Mouse (Mus musculus): ENCODE data around the gene Fbxl4. TPM values are rescaled to one million over a fixed set of nuclear protein-coding genes. Genes with fewer than 3 reads are reported as not detected.
"Not testable (repeated sequence)": the region's sequence is repeated elsewhere in the genome, so short reads cannot be mapped to it uniquely, and the experiment has no call there.

Gene Fbxl4
- 8.6 and 9.0 TPM in 2 replicates for polyA plus RNA-seq (2016; fragmentation: Nextera tagmentation; extraction: Ambion mirVana)

DNA sequence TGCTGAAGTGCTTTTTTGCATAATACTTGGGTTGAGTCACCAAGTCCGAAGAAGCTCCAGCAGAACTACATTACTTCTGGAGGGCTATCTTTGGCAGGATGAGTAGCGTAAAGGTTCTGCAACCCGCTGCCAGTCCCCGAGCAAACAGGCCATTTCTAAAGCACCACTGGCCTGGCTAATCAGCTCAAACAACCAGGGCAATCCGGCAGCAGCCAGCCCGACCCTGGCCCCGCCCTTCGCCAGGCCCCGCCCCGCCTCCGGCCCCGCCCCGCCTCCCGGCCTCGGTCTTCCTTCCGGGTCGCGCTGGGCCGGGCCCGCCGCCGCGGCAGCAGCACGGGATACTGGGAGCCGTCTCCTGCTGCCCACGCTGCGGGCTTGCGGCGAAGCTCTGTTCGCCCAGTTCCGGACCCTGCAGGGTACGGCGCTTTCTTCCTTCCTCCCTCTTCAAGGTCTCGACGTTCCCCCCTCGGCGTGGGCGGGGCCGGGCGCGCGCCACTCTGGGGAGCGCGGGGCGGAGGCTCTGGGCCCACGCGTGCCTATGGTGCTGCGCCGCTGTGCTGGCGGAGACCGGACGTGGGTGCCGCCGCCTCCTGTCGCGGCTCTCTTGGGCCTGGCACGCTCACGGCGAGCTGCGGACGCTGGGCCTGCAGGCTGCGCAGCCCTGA lies at the start of gene Fbxl4:
Fbxl4 (plus strand) TSS at position 278 of the 665 bp plus-strand sequence.
- no peaks in the 10 kb centered on the region for H3K36me3 ChIP-seq
- peak within 1 kb of the TSS; percentile 66 for H3K4me2 ChIP-seq
- H3K9me3 ChIP-seq, result peaks cover 14% of the 10 kb centered on the region; the same call in 1 of the 2 replicates
- no peaks in the 10 kb centered on the region for H3K27me3 ChIP-seq
- H3K9ac ChIP-seq (replicated peaks), result peak within 1 kb of the TSS; percentile 85
- ATAC-seq (ENCODE audit: insufficient number of reproducible peaks, insufficient read depth, low FRiP score, low TSS enrichment, low read depth), result peak; percentile 97
- H3K4me3 ChIP-seq (replicated peaks), result peak within 1 kb of the TSS; percentile 77
- peak within 1 kb of the TSS; percentile 95 for H3K27ac ChIP-seq
- peaks cover 8% of the 10 kb centered on the region for H3K4me1 ChIP-seq (replicated peaks)
- WGBS, result under 1% methylated on average over 58 of the region's 62 CpGs

DNA sequence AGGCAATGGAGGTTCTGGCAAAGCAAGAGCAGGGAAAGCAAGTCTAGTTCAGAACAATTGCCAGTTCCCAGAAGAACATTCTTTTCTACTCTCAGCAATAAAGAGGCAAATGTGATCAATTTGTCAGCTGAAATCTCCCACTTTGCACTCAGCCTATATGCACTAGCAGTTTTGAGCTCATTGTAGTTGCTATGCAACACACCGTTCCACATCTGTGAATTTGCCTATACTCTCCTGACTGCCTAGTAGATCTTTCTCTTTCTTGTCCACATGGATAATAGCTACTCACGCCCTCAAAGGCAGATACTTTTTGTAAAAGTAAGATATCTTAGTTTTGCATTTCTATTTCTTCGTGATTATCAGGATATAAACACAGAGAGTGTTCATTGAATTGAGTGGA lies 42.8 kb upstream of the Fbxl4 start:
- H3K9me3 ChIP-seq, result no peaks in the 10 kb centered on the region
- no peaks in the 10 kb centered on the region for H3K4me1 ChIP-seq (replicated peaks)
- H3K9ac ChIP-seq (replicated peaks), result no peak overlapping the region
- H3K4me2 ChIP-seq, result no peak overlapping the region
- H3K27ac ChIP-seq, result no peak overlapping the region
- no peak overlapping the region for H3K4me3 ChIP-seq (replicated peaks)
- WGBS, result 94% methylated on average over 3 of the region's 3 CpGs
- ATAC-seq (ENCODE audit: insufficient number of reproducible peaks, insufficient read depth, low FRiP score, low TSS enrichment, low read depth), result no peak
- no peaks in the 10 kb centered on the region for H3K27me3 ChIP-seq
- no peaks in the 10 kb centered on the region for H3K36me3 ChIP-seq

DNA sequence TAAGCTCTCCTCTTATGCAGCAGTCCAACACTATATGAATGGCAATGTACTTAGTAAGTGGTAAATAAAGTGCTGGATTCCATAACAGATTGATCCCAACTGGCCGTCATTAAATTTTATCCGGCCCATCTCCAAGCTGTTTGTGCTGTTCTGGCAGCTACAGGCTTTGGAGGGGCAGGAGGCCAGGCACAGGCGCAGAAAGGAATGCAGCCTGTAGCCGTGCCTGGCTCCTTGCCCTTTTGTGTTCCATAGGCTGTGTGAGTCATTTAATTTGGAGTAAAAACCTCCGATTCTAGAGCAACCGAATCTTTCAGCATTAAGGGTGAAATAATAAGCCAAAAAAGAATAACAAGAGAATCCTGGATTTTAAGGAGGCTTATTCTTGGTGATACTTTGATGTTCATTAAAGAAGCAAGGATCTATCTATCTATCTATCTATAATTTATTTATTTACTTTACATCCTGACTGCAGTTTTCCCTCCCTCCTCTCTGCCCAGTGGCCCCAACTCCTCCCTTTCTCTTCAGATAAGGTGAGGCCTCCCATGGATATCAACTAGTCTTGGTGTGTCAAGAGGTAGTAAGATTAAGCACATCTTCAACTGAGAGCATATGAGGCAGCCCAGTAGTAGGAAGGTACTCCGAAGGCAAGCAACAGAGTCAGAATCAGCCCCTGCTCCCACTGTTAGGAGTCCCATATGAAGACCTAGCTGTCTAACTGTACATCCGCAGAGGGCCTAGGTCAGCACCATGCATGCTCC lies 14.3 kb upstream of the Fbxl4 start:
- WGBS, result 78% methylated on average over 8 of the region's 8 CpGs
- no peak for ATAC-seq (ENCODE audit: insufficient number of reproducible peaks, insufficient read depth, low FRiP score, low TSS enrichment, low read depth)
- no peaks in the 10 kb centered on the region for H3K36me3 ChIP-seq

DNA sequence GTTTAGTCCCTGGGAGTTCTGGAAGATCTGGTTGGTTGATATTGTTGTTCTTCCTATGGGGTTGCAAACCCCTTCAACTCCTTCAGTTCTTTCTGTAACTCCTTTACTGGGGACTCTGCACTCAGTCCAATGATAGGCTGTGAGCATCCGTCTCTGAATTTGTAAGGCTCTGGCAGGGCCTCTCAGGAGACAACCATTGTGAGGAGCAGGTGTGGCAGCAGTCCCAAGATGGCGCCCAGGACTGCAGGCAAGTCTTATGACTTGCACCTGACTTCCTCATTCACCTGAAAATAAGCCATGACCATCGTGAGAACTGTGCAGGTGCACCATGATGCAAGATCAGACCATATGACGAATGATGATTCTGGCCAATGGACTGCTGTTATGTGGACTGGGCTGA lies 8.3 kb upstream of the Fbxl4 start:
- not testable (repeated sequence) for H3K9ac ChIP-seq (replicated peaks); H3K27me3 ChIP-seq; H3K4me3 ChIP-seq (replicated peaks); H3K4me2 ChIP-seq; H3K27ac ChIP-seq; ATAC-seq (ENCODE audit: insufficient number of reproducible peaks, insufficient read depth, low FRiP score, low TSS enrichment, low read depth); H3K36me3 ChIP-seq; H3K4me1 ChIP-seq (replicated peaks)
- H3K9me3 ChIP-seq, result peaks cover 14% of the 10 kb centered on the region; the same call in 1 of the 2 replicates
- WGBS, result 91% methylated on average over 4 of the region's 4 CpGs

More for the DNA sequence above, 14.3 kb upstream of the Fbxl4 start:
- Histone ChIP-seq H3K27me3 (no peaks in the 10 kb centered on the region), H3K4me1 (replicated peaks) (no peaks in the 10 kb centered on the region), H3K9ac (replicated peaks) (no peak overlapping the region), H3K27ac (no peak overlapping the region), H3K4me2 (no peak overlapping the region), H3K4me3 (replicated peaks) (no peak overlapping the region), H3K9me3 (no peaks in the 10 kb centered on the region)

DNA sequence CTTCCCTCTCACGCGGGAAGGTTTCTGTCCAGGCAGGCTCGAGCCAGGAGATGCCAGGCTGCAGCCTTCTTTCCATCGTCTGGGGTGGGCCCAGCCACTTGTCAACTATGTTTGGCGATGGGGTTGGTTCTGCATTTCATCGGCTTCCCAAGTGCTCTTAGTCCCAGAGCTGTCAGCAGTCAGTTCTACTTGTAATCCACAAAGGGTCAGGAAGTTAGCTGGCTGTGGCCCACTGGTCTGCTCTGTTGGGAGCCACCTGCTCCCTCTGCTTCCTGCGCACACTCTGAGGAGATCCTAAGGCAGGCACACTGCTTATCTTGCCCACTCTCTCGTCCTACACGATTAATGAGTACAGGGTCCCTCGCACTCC lies 573 bp downstream of the Fbxl4 start:
- WGBS, result 12% methylated on average over 10 of the region's 10 CpGs
- Histone ChIP-seq H3K27ac (peak overlapping the region; percentile 95), H3K4me3 (replicated peaks) (peak overlapping the region; percentile 77), H3K27me3 (no peaks in the 10 kb centered on the region), H3K36me3 (no peaks in the 10 kb centered on the region), H3K9me3 (peaks cover 11% of the 10 kb centered on the region; the same call in 1 of the 2 replicates), H3K4me2 (peak overlapping the region; percentile 66), H3K4me1 (replicated peaks) (peaks cover 8% of the 10 kb centered on the region), H3K9ac (replicated peaks) (peak overlapping the region; percentile 85)
- peak; percentile 33; the same call in 1 of the 2 replicates for ATAC-seq (ENCODE audit: insufficient number of reproducible peaks, insufficient read depth, low FRiP score, low TSS enrichment, low read depth)

DNA sequence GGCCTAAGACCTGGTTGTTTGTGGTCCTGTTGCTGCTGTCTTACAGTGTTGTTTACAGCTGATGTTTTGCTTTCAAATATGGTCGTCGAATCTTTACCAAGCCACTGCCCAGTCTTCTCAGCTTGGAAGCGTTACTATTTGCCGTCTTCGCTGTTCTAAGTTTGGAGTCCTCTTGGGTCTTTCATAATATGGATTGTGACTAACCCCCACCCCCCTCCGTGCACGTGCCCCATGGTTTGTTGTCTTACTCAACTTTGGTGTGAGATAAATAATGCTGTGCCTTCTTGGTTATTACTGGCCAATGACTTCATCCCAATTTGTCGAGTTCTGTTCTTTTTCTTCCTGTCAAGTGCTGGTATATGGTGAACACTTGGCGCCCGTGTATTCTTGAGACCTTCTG lies 1.1 kb downstream of the Fbxl4 start:
- no peak for ATAC-seq (ENCODE audit: insufficient number of reproducible peaks, insufficient read depth, low FRiP score, low TSS enrichment, low read depth)
- H3K4me2 ChIP-seq, result peak overlapping the region; percentile 66
- WGBS, result 86% methylated on average over 10 of the region's 10 CpGs
- peaks cover 5% of the 10 kb centered on the region; the same call in 1 of the 2 replicates for H3K9me3 ChIP-seq
- H3K36me3 ChIP-seq, result no peaks in the 10 kb centered on the region
- H3K9ac ChIP-seq (replicated peaks), result no peak overlapping the region
- peaks cover 8% of the 10 kb centered on the region for H3K4me1 ChIP-seq (replicated peaks)
- H3K27ac ChIP-seq, result no peak overlapping the region
- no peaks in the 10 kb centered on the region for H3K27me3 ChIP-seq
- H3K4me3 ChIP-seq (replicated peaks), result no peak overlapping the region

DNA sequence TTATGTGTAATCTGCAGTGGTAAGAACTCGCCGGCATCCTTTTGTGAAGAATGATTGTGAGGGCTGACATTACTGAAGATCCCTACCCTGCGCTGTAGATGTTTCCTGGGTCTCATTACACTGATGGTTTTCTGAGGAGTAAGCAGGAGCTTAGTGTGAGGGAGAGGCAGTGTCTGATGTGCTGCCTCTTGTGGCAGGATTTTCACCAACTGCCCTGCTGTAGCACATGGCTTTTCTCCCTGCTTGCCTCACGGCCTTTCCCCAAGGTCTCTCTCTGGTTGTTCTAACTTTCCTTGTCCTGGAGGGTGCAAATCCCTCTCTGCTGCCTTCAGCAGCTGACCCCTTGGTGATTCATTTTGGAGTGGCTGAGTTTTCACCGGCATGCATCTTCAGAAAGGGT lies 10.0 kb downstream of the Fbxl4 start:
- no peaks in the 10 kb centered on the region for H3K4me1 ChIP-seq (replicated peaks)
- WGBS, result 56% methylated on average over 5 of the region's 5 CpGs
- ATAC-seq (ENCODE audit: insufficient number of reproducible peaks, insufficient read depth, low FRiP score, low TSS enrichment, low read depth), result peak; percentile 42; the same call in 1 of the 2 replicates
- H3K4me2 ChIP-seq, result no peak overlapping the region
- no peaks in the 10 kb centered on the region for H3K9me3 ChIP-seq
- no peak overlapping the region for H3K9ac ChIP-seq (replicated peaks)
- H3K36me3 ChIP-seq, result no peaks in the 10 kb centered on the region
- H3K27ac ChIP-seq, result no peak overlapping the region
- no peak overlapping the region for H3K4me3 ChIP-seq (replicated peaks)
- H3K27me3 ChIP-seq, result no peaks in the 10 kb centered on the region

DNA sequence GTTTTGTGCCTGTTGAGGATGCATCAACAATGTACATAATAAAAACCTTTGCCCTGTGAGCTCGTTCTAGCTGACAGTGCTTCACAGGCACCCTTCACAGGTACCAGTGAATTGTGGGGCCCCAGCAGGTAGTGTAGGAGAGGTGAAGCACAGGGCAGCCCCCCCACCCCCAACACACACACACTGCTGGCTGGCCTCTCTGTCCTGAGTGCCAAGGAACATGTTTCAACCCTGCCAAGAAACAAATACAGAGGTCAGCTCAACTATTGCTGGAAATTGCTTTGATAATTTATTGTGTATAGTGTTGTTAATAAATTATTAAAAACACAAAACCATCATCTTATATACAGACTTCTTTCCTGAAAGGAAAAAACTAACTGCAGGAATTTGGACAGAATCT lies 21.2 kb downstream of the Fbxl4 start:
- Histone ChIP-seq H3K36me3 (peaks cover 7% of the 10 kb centered on the region; the same call in 1 of the 2 replicates), H3K4me1 (replicated peaks) (no peaks in the 10 kb centered on the region), H3K4me2 (no peak overlapping the region), H3K9me3 (no peaks in the 10 kb centered on the region), H3K27ac (no peak overlapping the region), H3K27me3 (no peaks in the 10 kb centered on the region), H3K9ac (replicated peaks) (no peak overlapping the region), H3K4me3 (replicated peaks) (no peak overlapping the region)
- WGBS, result 45% methylated on average over 1 of the region's 1 CpGs
- no peak for ATAC-seq (ENCODE audit: insufficient number of reproducible peaks, insufficient read depth, low FRiP score, low TSS enrichment, low read depth)

DNA sequence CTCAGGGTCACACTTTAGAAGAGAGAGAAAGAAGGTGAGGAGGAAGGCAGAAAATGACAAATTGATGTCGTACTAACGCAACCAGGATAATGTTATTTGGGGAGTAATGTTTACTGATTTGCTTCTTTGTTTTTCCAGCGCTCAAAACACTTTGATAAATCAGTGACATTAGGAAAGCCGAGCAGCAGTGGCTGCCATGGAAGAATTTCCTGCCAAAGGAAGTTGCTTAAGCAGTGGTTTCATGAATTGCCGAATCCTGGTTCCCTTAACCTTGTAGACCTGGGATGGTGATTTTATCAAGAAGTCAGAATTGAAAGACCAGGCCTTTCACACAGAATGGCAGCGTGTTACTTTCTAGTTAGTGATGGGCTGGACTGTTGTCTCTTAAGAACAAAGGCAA lies 23.3 kb downstream of the Fbxl4 start:
- peaks cover 9% of the 10 kb centered on the region; the same call in 1 of the 2 replicates for H3K36me3 ChIP-seq
- H3K27ac ChIP-seq, result no peak overlapping the region
- no peak overlapping the region for H3K9ac ChIP-seq (replicated peaks)
- no peaks in the 10 kb centered on the region for H3K27me3 ChIP-seq
- no peak for ATAC-seq (ENCODE audit: insufficient number of reproducible peaks, insufficient read depth, low FRiP score, low TSS enrichment, low read depth)
- no peaks in the 10 kb centered on the region for H3K9me3 ChIP-seq
- no peak overlapping the region for H3K4me3 ChIP-seq (replicated peaks)
- 53% methylated on average over 6 of the region's 6 CpGs for whole genome bisulfite sequencing
- no peaks in the 10 kb centered on the region for H3K4me1 ChIP-seq (replicated peaks)
- no peak overlapping the region for H3K4me2 ChIP-seq

DNA sequence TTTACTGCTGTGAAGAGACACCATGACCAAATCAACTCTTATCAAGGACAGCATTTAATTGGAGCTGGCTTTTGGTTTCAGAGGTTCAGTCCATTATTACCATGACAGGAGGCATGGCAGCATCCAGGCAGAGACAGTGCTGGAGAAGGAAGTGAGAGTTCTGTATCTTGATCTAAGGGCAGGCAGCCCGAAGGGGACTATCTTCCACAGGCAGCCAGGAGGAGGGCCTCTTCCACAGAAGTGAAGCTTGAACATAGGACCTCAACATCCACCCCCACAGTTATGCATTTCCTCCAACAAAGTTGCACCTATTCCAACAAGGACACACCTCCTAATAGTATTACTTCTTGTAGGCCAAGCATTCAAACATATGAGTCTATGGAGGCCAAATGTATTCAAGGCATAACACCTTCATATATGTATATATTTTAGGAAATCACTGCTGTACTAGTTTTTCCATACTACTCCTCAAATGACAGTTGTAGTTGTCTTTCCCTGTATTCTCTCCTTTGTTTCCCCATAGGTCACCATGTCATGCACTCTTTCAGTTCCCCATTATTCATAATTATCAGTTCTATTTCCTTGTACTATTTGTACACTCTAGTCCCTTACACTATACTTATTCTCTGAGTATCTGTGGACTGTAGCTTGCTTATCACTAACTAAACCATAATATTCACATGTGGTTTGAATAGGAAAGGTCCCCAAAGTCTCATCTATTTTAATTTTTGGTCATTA lies 26.4 kb downstream of the Fbxl4 start:
- ATAC-seq (ENCODE audit: insufficient number of reproducible peaks, insufficient read depth, low FRiP score, low TSS enrichment, low read depth), result no peak
- Histone ChIP-seq H3K9me3 (no peaks in the 10 kb centered on the region), H3K36me3 (peaks cover 3% of the 10 kb centered on the region; the same call in 1 of the 2 replicates), H3K9ac (replicated peaks) (no peak overlapping the region), H3K27me3 (no peaks in the 10 kb centered on the region), H3K4me1 (replicated peaks) (no peaks in the 10 kb centered on the region), H3K27ac (no peak overlapping the region), H3K4me2 (no peak overlapping the region), H3K4me3 (replicated peaks) (no peak overlapping the region)
- WGBS, result 88% methylated on average over 1 of the region's 1 CpGs

DNA sequence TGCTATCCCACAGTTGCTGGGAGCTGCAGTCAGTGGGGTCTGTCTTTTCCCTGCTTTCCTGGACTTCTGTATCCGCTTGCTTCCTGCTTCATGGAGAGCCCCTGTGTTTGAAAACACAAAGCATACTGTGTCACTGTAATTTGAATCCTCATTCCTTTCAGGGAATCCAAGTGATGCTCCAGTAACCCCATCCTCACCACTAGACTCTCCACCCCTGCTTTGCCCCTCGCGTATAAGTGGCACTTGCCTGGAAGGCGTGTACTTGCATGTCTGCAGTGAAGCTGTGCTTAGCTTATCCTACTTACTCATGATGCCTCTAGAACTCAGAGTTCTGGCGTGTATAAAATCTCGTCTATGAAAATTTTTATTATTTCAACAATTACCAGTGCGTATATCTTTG lies 32.7 kb downstream of the Fbxl4 start:
- Histone ChIP-seq H3K4me3 (replicated peaks) (no peak overlapping the region), H3K9ac (replicated peaks) (no peak overlapping the region), H3K9me3 (no peaks in the 10 kb centered on the region), H3K27ac (no peak overlapping the region), H3K4me1 (replicated peaks) (0 out of 2 replicates have a peak, but pooled peaks cover 2% of the 10 kb centered on the region), H3K36me3 (no peaks in the 10 kb centered on the region), H3K4me2 (no peak overlapping the region), H3K27me3 (no peaks in the 10 kb centered on the region)
- no peak for ATAC-seq (ENCODE audit: insufficient number of reproducible peaks, insufficient read depth, low FRiP score, low TSS enrichment, low read depth)
- WGBS, result 60% methylated on average over 7 of the region's 7 CpGs

All from limb, embryonic 12.5 days (tissue).